Mouse (Mus musculus) heart, embryonic 14.5 days (tissue): ENCODE results near the gene Tuba3a. TPM values are rescaled to one million over a fixed set of nuclear protein-coding genes. Genes with fewer than 3 reads are reported as not detected.
"Not testable (repeated sequence)": the region's sequence is repeated elsewhere in the genome, so short reads cannot be mapped to it uniquely, and the experiment has no call there.

ENCODE experiments used
- ATAC-seq: fragments of 200-750 bp; cut with Nextera tagmentation; 2 replicates; pipeline ENCODE4 v1.8.0; 2017; ENCODE audit warnings: low read depth, moderate TSS enrichment; ENCODE audit not compliant: insufficient number of reproducible peaks, insufficient read depth, low FRiP score
- H3K27ac ChIP-seq, 2 experiments: fragments of 200-500 bp in 1 of 2; fragments of 300-500 bp in 1 of 2; sonication (generic) in 1 of 2; replicated peaks in 1 of 2; 2 replicates each; pipeline ENCODE4 v1.5.1; 2012 to 2014; ENCODE audit warnings: low read depth in 2 of 2, low read length in 2 of 2, control low read depth in 1 of 2, mild to moderate bottlenecking in 1 of 2, mixed read lengths in 1 of 2; ENCODE audit not compliant: control insufficient read depth in 1 of 2, insufficient read depth in 1 of 2
- H3K27me3 ChIP-seq: fragments of 300-500 bp; sonication (generic); 2 replicates; pipeline ENCODE4 v1.6.1; 2014; ENCODE audit warnings: mild to moderate bottlenecking, low read length, control low read depth; ENCODE audit not compliant: control insufficient read depth, insufficient read depth
- H3K36me3 ChIP-seq: fragments of 300-500 bp; sonication (generic); 2 replicates; pipeline ENCODE4 v1.6.1; 2014; ENCODE audit warnings: mild to moderate bottlenecking, control low read depth, low read length, mixed read lengths; ENCODE audit not compliant: control insufficient read depth, insufficient read depth
- H3K4me1 ChIP-seq, 2 experiments: fragments of 200-500 bp in 1 of 2; fragments of 300-500 bp in 1 of 2; sonication (generic) in 1 of 2; 2 replicates each; pipeline ENCODE4 v1.6.1; 2012 to 2014; ENCODE audit warnings: low read length in 2 of 2, control low read depth in 1 of 2, mixed read lengths in 1 of 2; ENCODE audit not compliant: control insufficient read depth in 2 of 2, insufficient read depth in 2 of 2
- H3K4me2 ChIP-seq: fragments of 300-500 bp; sonication (generic); 2 replicates; pipeline ENCODE4 v1.6.1; 2014; ENCODE audit warnings: mild to moderate bottlenecking, low read length
- H3K4me3 ChIP-seq, 2 experiments: fragments of 200-500 bp in 1 of 2; fragments of 300-500 bp in 1 of 2; sonication (generic) in 1 of 2; 2 replicates each; pipeline ENCODE4 v1.5.1; 2012 to 2014; ENCODE audit warnings: low read length in 2 of 2, mild to moderate bottlenecking in 2 of 2, control low read depth in 1 of 2, low read depth in 1 of 2, moderate library complexity in 1 of 2; ENCODE audit not compliant: control insufficient read depth in 1 of 2, insufficient read depth in 1 of 2
- H3K9ac ChIP-seq: fragments of 300-500 bp; sonication (generic); 2 replicates; pipeline ENCODE4 v1.6.1; 2014; ENCODE audit warnings: mild to moderate bottlenecking, low read length
- H3K9me3 ChIP-seq: fragments of 300-500 bp; sonication (generic); 2 replicates; pipeline ENCODE4 v1.6.1; 2016; ENCODE audit warnings: low read length, control low read depth; ENCODE audit not compliant: control insufficient read depth
- whole genome bisulfite sequencing: fragments of 180-500 bp; shearing (Covaris S2); extraction: QIAGEN DNeasy Blood & Tissue Kit; methylation state at CpG from one replicate; pipeline ENCODE4 v1.1.7; 2014; 5-methylcytosine and 5-hydroxymethylcytosine counted together
- polyA plus RNA-seq: library from polyadenylated mRNA; unstranded; fragments of >200 nt; fragmentation: Nextera tagmentation; extraction: Ambion mirVana; gene quantifications from 2 replicates; pipeline ENCODE4 v1.2.1, GENCODE M21; 2014

The Tuba3a gene
- polyA plus RNA-seq, 1 experiment from 2014 or later = not detected

DNA sequence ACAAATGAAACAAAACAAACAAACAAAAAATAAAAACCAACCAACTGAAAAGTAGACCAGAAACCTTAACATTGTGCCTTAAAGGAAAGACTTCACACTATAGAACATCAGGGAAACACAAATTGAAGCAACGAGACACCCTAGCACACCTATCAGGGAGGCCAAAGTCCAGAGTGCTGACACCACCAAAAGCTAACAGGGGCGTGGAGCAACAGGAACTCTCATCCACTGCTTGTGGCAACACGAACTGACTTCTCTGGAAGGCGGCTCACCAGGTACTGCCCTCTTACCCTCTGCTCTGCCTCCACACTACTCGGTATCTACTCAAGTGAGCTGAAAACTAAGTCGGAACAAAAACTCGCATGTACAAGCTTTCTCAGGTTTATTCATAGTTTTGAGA, 6.4 kb upstream of the Tuba3a start:
- no peak overlapping the region for H3K4me2 ChIP-seq
- ATAC-seq = no peak
- no peak overlapping the region for H3K27ac ChIP-seq
- WGBS = 87% methylated on average over 7 of the region's 7 CpGs
- no peaks in the 10 kb centered on the region for H3K36me3 ChIP-seq
- H3K4me1 ChIP-seq = no peaks in the 10 kb centered on the region
- H3K27me3 ChIP-seq = no peaks in the 10 kb centered on the region
- 0 out of 2 replicates have a peak, but pooled peaks cover 6% of the 10 kb centered on the region for H3K9me3 ChIP-seq
- no peak overlapping the region for H3K4me3 ChIP-seq
- H3K9ac ChIP-seq = no peak overlapping the region

DNA sequence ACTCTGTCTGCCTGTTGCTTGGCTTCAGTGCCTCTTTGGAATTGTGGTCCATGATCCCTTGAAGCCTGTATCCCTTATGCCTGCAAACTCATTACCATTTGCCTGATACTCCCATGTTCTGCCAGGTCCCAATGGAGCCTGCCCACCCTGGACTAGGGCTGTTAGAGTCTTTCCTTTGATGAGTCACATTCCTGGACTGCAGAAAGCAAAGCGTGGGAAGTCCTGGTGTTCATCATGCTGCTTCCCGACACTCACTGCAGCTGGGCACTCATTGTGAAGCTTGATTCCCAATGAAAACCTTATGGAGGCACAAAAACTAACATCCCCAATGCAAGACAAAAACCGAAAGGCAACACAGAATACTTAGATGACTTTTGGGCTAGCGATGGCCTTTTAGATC, 5.5 kb upstream of the Tuba3a start:
- 49% methylated on average over 4 of the region's 4 CpGs for WGBS
- no peaks in the 10 kb centered on the region for H3K27me3 ChIP-seq
- ATAC-seq = no peak
- no peak overlapping the region for H3K4me2 ChIP-seq
- H3K27ac ChIP-seq = no peak overlapping the region
- no peak overlapping the region for H3K4me3 ChIP-seq
- 0 out of 2 replicates have a peak, but pooled peaks cover 6% of the 10 kb centered on the region for H3K9me3 ChIP-seq
- H3K9ac ChIP-seq = no peak overlapping the region
- H3K36me3 ChIP-seq = no peaks in the 10 kb centered on the region
- no peaks in the 10 kb centered on the region for H3K4me1 ChIP-seq

GRCm38 (mm10) chr6:125288730-125289129, 2.9 kb upstream of the Tuba3a start:
- ATAC-seq = no peak
- no peaks in the 10 kb centered on the region for H3K36me3 ChIP-seq
- H3K9me3 ChIP-seq = 0 out of 2 replicates have a peak, but pooled peaks cover 5% of the 10 kb centered on the region
- H3K27ac ChIP-seq = no peak overlapping the region
- no peak overlapping the region for H3K4me3 ChIP-seq
- no peak overlapping the region for H3K9ac ChIP-seq
- no peak overlapping the region for H3K4me2 ChIP-seq
- no peaks in the 10 kb centered on the region for H3K4me1 ChIP-seq
- H3K27me3 ChIP-seq = no peaks in the 10 kb centered on the region
- 62% methylated on average over 5 of the region's 5 CpGs for WGBS

DNA sequence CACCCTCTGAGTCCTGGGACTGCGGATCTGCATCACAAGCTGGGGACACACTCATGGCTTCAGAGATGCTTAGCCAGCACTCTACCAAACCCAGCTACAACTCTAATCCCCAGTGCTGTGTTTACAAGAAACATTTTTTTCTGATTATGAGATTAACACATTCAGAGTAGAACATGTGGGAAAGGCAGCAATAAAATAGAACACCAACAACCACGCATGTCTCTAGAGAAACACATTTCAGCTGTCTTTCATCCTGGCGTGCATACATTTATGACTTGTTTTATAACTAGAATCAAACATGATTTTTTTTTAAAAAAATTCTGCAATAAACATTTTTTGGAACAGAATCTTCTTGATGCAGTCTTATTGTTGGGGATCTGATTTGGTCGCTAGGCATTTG, 1.1 kb upstream of the Tuba3a start:
- Histone ChIP-seq H3K4me3 (no peak overlapping the region), H3K9ac (no peak overlapping the region), H3K9me3 (no peaks in the 10 kb centered on the region), H3K36me3 (no peaks in the 10 kb centered on the region), H3K4me2 (no peak overlapping the region), H3K27ac (no peak overlapping the region), H3K4me1 (no peaks in the 10 kb centered on the region), H3K27me3 (no peaks in the 10 kb centered on the region)
- 85% methylated on average over 4 of the region's 4 CpGs for WGBS
- no peak for ATAC-seq

- Histone ChIP-seq H3K4me2 (no peak overlapping the region), H3K9ac (no peak overlapping the region), H3K27me3 (no peaks in the 10 kb centered on the region), H3K36me3 (no peaks in the 10 kb centered on the region), H3K4me1 (no peaks in the 10 kb centered on the region), H3K27ac (no peak overlapping the region), H3K9me3 (no peaks in the 10 kb centered on the region), H3K4me3 (no peak overlapping the region)
- no peak for ATAC-seq
- 94% methylated on average over 7 of the region's 7 CpGs for WGBS
Measured at GRCm38 (mm10) chr6:125284751-125285150, 1.1 kb downstream of the Tuba3a start.

- H3K9ac ChIP-seq = no peak overlapping the region
- H3K27me3 ChIP-seq = no peaks in the 10 kb centered on the region
- no peak overlapping the region for H3K27ac ChIP-seq
- H3K9me3 ChIP-seq = no peaks in the 10 kb centered on the region
- no peak for ATAC-seq
- no peaks in the 10 kb centered on the region for H3K4me1 ChIP-seq
- H3K36me3 ChIP-seq = no peaks in the 10 kb centered on the region
- no peak overlapping the region for H3K4me2 ChIP-seq
- WGBS = 47% methylated on average over 8 of the region's 8 CpGs
- H3K4me3 ChIP-seq = no peak overlapping the region
Measured at GRCm38 (mm10) chr6:125284250-125284649, 1.6 kb downstream of the Tuba3a start.

- not testable (repeated sequence) for ATAC-seq, H3K4me1 ChIP-seq, H3K27me3 ChIP-seq, H3K27ac ChIP-seq, H3K36me3 ChIP-seq, H3K9ac ChIP-seq, H3K4me2 ChIP-seq, H3K9me3 ChIP-seq, H3K4me3 ChIP-seq
- 87% methylated on average over 13 of the region's 13 CpGs for WGBS
Measured at GRCm38 (mm10) chr6:125282721-125283120, 3.1 kb downstream of the Tuba3a start.

DNA sequence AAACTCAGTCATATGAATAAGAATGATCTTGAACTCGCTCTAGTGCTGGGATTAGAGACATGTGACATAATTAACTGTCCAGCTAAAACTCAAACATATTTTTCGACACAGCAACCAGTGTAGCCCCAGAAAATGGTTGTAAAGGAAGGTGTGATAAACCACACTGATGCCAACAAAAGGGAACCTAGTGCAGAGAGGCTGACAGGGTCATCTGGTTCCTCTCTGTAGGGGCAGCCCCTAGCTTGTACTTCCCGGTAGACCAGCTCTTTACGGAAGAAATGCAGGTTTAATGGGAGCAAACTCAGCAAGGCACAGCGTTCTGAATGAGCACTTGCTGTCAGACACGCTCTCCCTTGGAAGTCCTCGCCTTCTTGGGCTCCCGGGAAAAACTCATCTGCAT, 6.1 kb downstream of the Tuba3a start:
- Histone ChIP-seq H3K36me3 (no peaks in the 10 kb centered on the region), H3K4me1 (no peaks in the 10 kb centered on the region), H3K27ac (no peak overlapping the region), H3K4me2 (no peak overlapping the region), H3K4me3 (no peak overlapping the region), H3K9ac (no peak overlapping the region), H3K27me3 (peaks cover 9% of the 10 kb centered on the region; the same call in 1 of the 2 replicates), H3K9me3 (no peaks in the 10 kb centered on the region)
- no peak for ATAC-seq
- 59% methylated on average over 8 of the region's 8 CpGs for WGBS
